Mouse (Mus musculus): ENCODE measurements around the gene Rcor1. TPM values are rescaled to one million over a fixed set of nuclear protein-coding genes. Genes with fewer than 3 reads are reported as not detected.

Gene Rcor1
- total and polyA plus RNA-seq, 3 experiments: 6.5 to 16.1 (median 8.3) TPM

- H3K27me3 ChIP-seq (replicated peaks): no peaks in the 10 kb centered on the region
- in situ Hi-C loops (cut with MboI; ENCODE audit: low pct_ligation_motif_present, low pct_unique_long_range_greater_than_20kb, low sequenced_read_pairs) (no loop called here), dilution Hi-C loops (cut with MboI; ENCODE audit: extremely low pct_ligation_motif_present, extremely low pct_unique_long_range_greater_than_20kb, low sequenced_read_pairs) (no loop called here)
- peak overlapping the region; percentile 75 for H3K9ac ChIP-seq (ENCODE audit: insufficient read depth, low read depth)
- H3K4me1 ChIP-seq (ENCODE audit: control insufficient read depth in 1 of 2, insufficient read depth in 2 of 2): peaks cover 20 to 40% of the 10 kb centered on the region in 2 experiments
- H3K4me2 ChIP-seq (ENCODE audit: insufficient read depth, low read depth, poor library complexity, severe bottlenecking): peak overlapping the region; percentile 93
- no peak overlapping the region for H3K27ac ChIP-seq (ENCODE audit: insufficient read depth, low read depth)
- TF ChIP-seq MAX (IDR thresholded peaks at IDR 0.05; ENCODE audit: low read length): 0 out of 2 replicates have a peak, but pooled peaks have one; percentile 13
- TF ChIP-seq MXI1 (IDR thresholded peaks at IDR 0.05; ENCODE audit: low read depth, low read length): 0 out of 2 replicates have a peak, but pooled peaks have one; percentile 43
- TF ChIP-seq BHLHE40 (IDR thresholded peaks at IDR 0.05; ENCODE audit: low read depth, low read length): 0 out of 2 replicates have a peak, but pooled peaks have one; percentile 24
- TF ChIP-seq USF2 (conservative IDR thresholded peaks at IDR 0.05; ENCODE audit: low read depth, low read length): no peak
- TF ChIP-seq IRF4 (IDR thresholded peaks at IDR 0.05; ENCODE audit: low read depth, low read length): no peak
- peaks cover 3 to 21% of the 10 kb centered on the region in 2 experiments for H3K36me3 ChIP-seq (replicated peaks in 1 of 2; ENCODE audit: control insufficient read depth in 1 of 2, insufficient read depth in 1 of 2, low read length in 1 of 2)
- no peaks in the 10 kb centered on the region for H3K9me3 ChIP-seq (replicated peaks; ENCODE audit: low read length)
- peaks cover 20% of the 10 kb centered on the region for H3K79me2 ChIP-seq (replicated peaks; ENCODE audit: control insufficient read depth, extremely low read depth, insufficient read depth, poor library complexity, severe bottlenecking)
- DNase-seq (ENCODE audit: extremely low read depth): no peak
- peak overlapping the region; percentile 77 to 97 (median 95) for H3K4me3 ChIP-seq (replicated peaks in 1 of 3; ENCODE audit: low read depth in 2 of 3, low read length in 2 of 3, poor library complexity in 1 of 3)
Observed at GRCm38 (mm10) chr12:111039771-111040530, 800 bp downstream of the Rcor1 start.

- H3K4me1 ChIP-seq (ENCODE audit: control insufficient read depth in 1 of 2, insufficient read depth in 2 of 2): peaks cover 14 to 34% of the 10 kb centered on the region in 2 experiments
- DNase-seq (ENCODE audit: extremely low read depth): no peak
- dilution Hi-C loops (cut with MboI; ENCODE audit: extremely low pct_ligation_motif_present, extremely low pct_unique_long_range_greater_than_20kb, low sequenced_read_pairs): no loop called here
Observed at GRCm38 (mm10) chr12:111040531-111040860, 1.3 kb downstream of the Rcor1 start.

DNA sequence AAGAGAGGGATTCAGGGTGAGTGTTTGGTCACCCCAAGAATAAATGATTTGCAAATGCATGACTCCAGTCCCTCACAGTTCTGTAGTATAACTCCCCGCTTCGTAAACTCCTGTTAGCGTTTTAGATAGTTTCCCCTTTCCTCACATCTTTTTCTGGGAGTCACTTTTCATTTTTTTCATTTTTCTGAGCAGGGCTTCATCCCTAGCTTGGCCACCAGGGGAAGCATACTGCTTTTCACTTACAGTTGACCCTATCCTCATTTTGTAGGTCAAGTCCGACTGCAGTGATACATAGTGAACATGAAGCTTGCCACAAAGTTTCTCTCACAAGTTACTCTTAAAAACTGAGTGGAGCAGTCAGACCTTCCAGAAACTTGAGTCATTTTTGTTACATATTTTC is 2.0 kb downstream of the Rcor1 start:
- peaks cover 20% of the 10 kb centered on the region for H3K79me2 ChIP-seq (replicated peaks; ENCODE audit: control insufficient read depth, extremely low read depth, insufficient read depth, poor library complexity, severe bottlenecking)
- H3K4me1 ChIP-seq (ENCODE audit: control insufficient read depth in 1 of 2, insufficient read depth in 2 of 2): peaks cover 10 to 27% of the 10 kb centered on the region in 2 experiments
- peak overlapping the region in 2 of 3 experiments; percentile 77 to 95 for H3K4me3 ChIP-seq (replicated peaks in 1 of 3; ENCODE audit: low read depth in 2 of 3, low read length in 2 of 3, poor library complexity in 1 of 3)
- peak overlapping the region; percentile 93 for H3K4me2 ChIP-seq (ENCODE audit: insufficient read depth, low read depth, poor library complexity, severe bottlenecking)
- dilution Hi-C loops (cut with MboI; ENCODE audit: extremely low pct_ligation_motif_present, extremely low pct_unique_long_range_greater_than_20kb, low sequenced_read_pairs): no loop called here
- in situ Hi-C loops (cut with MboI; ENCODE audit: low pct_ligation_motif_present, low pct_unique_long_range_greater_than_20kb, low sequenced_read_pairs): no loop called here
- H3K27me3 ChIP-seq (replicated peaks): no peaks in the 10 kb centered on the region
- peak; percentile 49 for DNase-seq (ENCODE audit: extremely low read depth)
- H3K9me3 ChIP-seq (replicated peaks; ENCODE audit: low read length): no peaks in the 10 kb centered on the region
- H3K9ac ChIP-seq (ENCODE audit: insufficient read depth, low read depth): peak overlapping the region; percentile 75
- H3K27ac ChIP-seq (ENCODE audit: insufficient read depth, low read depth): no peak overlapping the region
- TF ChIP-seq ZMIZ1 (IDR thresholded peaks at IDR 0.05; ENCODE audit: low read depth, low read length): no peak
- peak; percentile 27 for TF ChIP-seq SMC3 (IDR thresholded peaks at IDR 0.05; ENCODE audit: low read depth, low read length)
- peak; percentile 31 for TF ChIP-seq RAD21 (IDR thresholded peaks at IDR 0.05; ENCODE audit: low read depth, low read length)
- TF ChIP-seq CHD2 (IDR thresholded peaks at IDR 0.05; ENCODE audit: low read length): no peak
- TF ChIP-seq CTCF (conservative IDR thresholded peaks at IDR 0.05 in 1 of 2, IDR thresholded peaks at IDR 0.05 in 1 of 2; ENCODE audit: low read depth in 2 of 2, low read length in 2 of 2): peak; percentile 49 to 64; a peak in 3 of 4 replicates
- TF ChIP-seq ZNF384 (IDR thresholded peaks at IDR 0.05; ENCODE audit: low read depth, low read length): peak; percentile 89
- no peak for TF ChIP-seq TBP (conservative IDR thresholded peaks at IDR 0.05; ENCODE audit: low read depth, low read length)
- TF ChIP-seq EP300 (IDR thresholded peaks at IDR 0.05; ENCODE audit: low read length): no peak
- no peak for TF ChIP-seq MAFK (IDR thresholded peaks at IDR 0.05; ENCODE audit: insufficient replicate concordance, low read length)
- H3K36me3 ChIP-seq (replicated peaks in 1 of 2; ENCODE audit: control insufficient read depth in 1 of 2, insufficient read depth in 1 of 2, low read length in 1 of 2): peaks cover 3 to 26% of the 10 kb centered on the region in 2 experiments

More at GRCm38 (mm10) chr12:111040531-111040860, 1.3 kb downstream of the Rcor1 start:
- Histone ChIP-seq H3K9ac (ENCODE audit: insufficient read depth, low read depth) (peak overlapping the region; percentile 75), H3K27ac (ENCODE audit: insufficient read depth, low read depth) (no peak overlapping the region), H3K36me3 (replicated peaks in 1 of 2; ENCODE audit: control insufficient read depth in 1 of 2, insufficient read depth in 1 of 2, low read length in 1 of 2) (peaks cover 3 to 21% of the 10 kb centered on the region in 2 experiments), H3K9me3 (replicated peaks; ENCODE audit: low read length) (no peaks in the 10 kb centered on the region), H3K4me3 (replicated peaks in 1 of 3; ENCODE audit: low read depth in 2 of 3, low read length in 2 of 3, poor library complexity in 1 of 3) (peak overlapping the region; percentile 77 to 97 (median 95)), H3K4me2 (ENCODE audit: insufficient read depth, low read depth, poor library complexity, severe bottlenecking) (peak overlapping the region; percentile 93), H3K79me2 (replicated peaks; ENCODE audit: control insufficient read depth, extremely low read depth, insufficient read depth, poor library complexity, severe bottlenecking) (peaks cover 20% of the 10 kb centered on the region), H3K27me3 (replicated peaks) (no peaks in the 10 kb centered on the region)
- TF ChIP-seq GABPA (IDR thresholded peaks at IDR 0.05; ENCODE audit: insufficient replicate concordance, low read depth, low read length) (no peak), MXI1 (IDR thresholded peaks at IDR 0.05; ENCODE audit: low read depth, low read length) (no peak), POLR2AphosphoS2 (IDR thresholded peaks at IDR 0.05; ENCODE audit: low read depth, low read length) (no peak), ZKSCAN1 (IDR thresholded peaks at IDR 0.05; ENCODE audit: borderline replicate concordance, low read depth, low read length) (no peak), CTCF (conservative IDR thresholded peaks at IDR 0.05 in 1 of 2, IDR thresholded peaks at IDR 0.05 in 1 of 2; ENCODE audit: low read depth in 2 of 2, low read length in 2 of 2) (no peak), BHLHE40 (IDR thresholded peaks at IDR 0.05; ENCODE audit: low read depth, low read length) (no peak), ZC3H11A (IDR thresholded peaks at IDR 0.05; ENCODE audit: low read depth, low read length) (no peak), MAFK (IDR thresholded peaks at IDR 0.05; ENCODE audit: insufficient replicate concordance, low read length) (no peak), ZNF384 (IDR thresholded peaks at IDR 0.05; ENCODE audit: low read depth, low read length) (no peak), MAZ (IDR thresholded peaks at IDR 0.05; ENCODE audit: low read depth, low read length) (no peak), ZMIZ1 (IDR thresholded peaks at IDR 0.05; ENCODE audit: low read depth, low read length) (no peak), CHD1 (IDR thresholded peaks at IDR 0.05; ENCODE audit: low read depth, low read length) (no peak), IRF4 (IDR thresholded peaks at IDR 0.05; ENCODE audit: low read depth, low read length) (no peak), TBP (conservative IDR thresholded peaks at IDR 0.05; ENCODE audit: low read depth, low read length) (no peak)
- in situ Hi-C loops (cut with MboI; ENCODE audit: low pct_ligation_motif_present, low pct_unique_long_range_greater_than_20kb, low sequenced_read_pairs): no loop called here

All from CH12.LX (cell line).